Mouse (Mus musculus) fat pad, adult 2 months (tissue): ENCODE measurements around the gene Agfg2.

Experiments
- DNase-seq: peaks from one replicate; pipeline ENCODE4 v3.0.0-alpha.2; 2011; ENCODE audit warnings: low read depth, low spot score; ENCODE audit errors: extremely low read depth

Gene Agfg2

GRCm38 (mm10) chr5:137610548-137611244 lies 73.8 kb downstream of the Agfg2 start:
- no peak for DNase-seq

GRCm38 (mm10) chr5:137610056-137610455 lies 74.5 kb downstream of the Agfg2 start:
- no peak for DNase-seq

GRCm38 (mm10) chr5:137609292-137609691 lies 75.2 kb downstream of the Agfg2 start:
- DNase-seq: no peak

GRCm38 (mm10) chr5:137608654-137609190 lies 75.8 kb downstream of the Agfg2 start:
- DNase-seq: no peak

GRCm38 (mm10) chr5:137607860-137608653 lies 76.5 kb downstream of the Agfg2 start:
- no peak for DNase-seq

- DNase-seq: no peak
These were observed 83.2 kb downstream of the Agfg2 start for GRCm38 (mm10) chr5:137601365-137601729.

- DNase-seq: peak; percentile 100
These were observed 83.7 kb downstream of the Agfg2 start, which contains the start of gene Mospd3 for GRCm38 (mm10) chr5:137600619-137601364. Gene Mospd3, minus strand, starts transcription at chr5:137601058.
